Mouse (Mus musculus) forebrain, embryonic 16.5 days (tissue): ENCODE data around the gene Tiparp. TPM values are rescaled to one million over a fixed set of nuclear protein-coding genes. Genes with fewer than 3 reads are reported as not detected.

Experiments
- ATAC-seq: fragments of 200-750 bp; cut with Nextera tagmentation; 2 replicates; pipeline ENCODE4 v1.8.0; 2017; ENCODE audit warnings: mild to moderate bottlenecking, moderate library complexity
- H3K27ac ChIP-seq: fragments of 300-500 bp; sonication (generic); 2 replicates; pipeline ENCODE4 v1.5.1; 2014; ENCODE audit warnings: low read length, control low read depth
- H3K27me3 ChIP-seq: fragments of 300-500 bp; sonication (generic); replicated peaks from 2 replicates; pipeline ENCODE4 v1.6.1; 2014; ENCODE audit warnings: low read length; ENCODE audit not compliant: control insufficient read depth, insufficient read depth
- H3K36me3 ChIP-seq: fragments of 300-500 bp; sonication (generic); 2 replicates; pipeline ENCODE4 v1.6.1; 2014; ENCODE audit not compliant: control insufficient read depth, insufficient read depth
- H3K4me1 ChIP-seq: fragments of 300-500 bp; sonication (generic); replicated peaks from 2 replicates; pipeline ENCODE4 v1.6.1; 2014; ENCODE audit warnings: low read length; ENCODE audit not compliant: control insufficient read depth, insufficient read depth
- H3K4me2 ChIP-seq: fragments of 300-500 bp; sonication (generic); 2 replicates; pipeline ENCODE4 v1.6.1; 2014; ENCODE audit warnings: mild to moderate bottlenecking, low read length, control low read depth
- H3K4me3 ChIP-seq: fragments of 300-500 bp; sonication (generic); replicated peaks from 2 replicates; pipeline ENCODE4 v1.5.1; 2014; ENCODE audit warnings: mild to moderate bottlenecking, low read length, control low read depth
- H3K9ac ChIP-seq: fragments of 300-500 bp; sonication (generic); replicated peaks from 2 replicates; pipeline ENCODE4 v1.6.1; 2014; ENCODE audit warnings: low read depth, low read length, control low read depth
- H3K9me3 ChIP-seq: fragments of 300-500 bp; sonication (generic); 2 replicates; pipeline ENCODE4 v1.6.1; 2016; ENCODE audit warnings: low read length; ENCODE audit not compliant: control insufficient read depth
- WGBS: fragments of 180-500 bp; shearing (Covaris S2); extraction: QIAGEN DNeasy Blood & Tissue Kit; methylation state at CpG from one replicate; pipeline ENCODE4 v1.1.7; 2014; 5-methylcytosine and 5-hydroxymethylcytosine counted together
- polyA plus RNA-seq: library from polyadenylated mRNA; unstranded; fragments of >200 nt; fragmentation: Nextera tagmentation; extraction: Ambion mirVana; gene quantifications from 2 replicates; pipeline ENCODE4 v1.2.1, GENCODE M21; 2015

Gene Tiparp
- polyA plus RNA-seq, 1 experiment from 2014 or later: 33.9 TPM

GRCm38 (mm10) chr3:65586483-65586905 lies 58.3 kb downstream of the Tiparp start:
- H3K4me1 ChIP-seq: peaks cover 16% of the 10 kb centered on the region
- no peaks in the 10 kb centered on the region for H3K36me3 ChIP-seq
- peak; percentile 90 for ATAC-seq
- WGBS: 0% methylated on average over 16 of the region's 16 CpGs
- H3K27ac ChIP-seq: no peak overlapping the region
- peak overlapping the region; percentile 44 for H3K9ac ChIP-seq
- H3K4me3 ChIP-seq: peak overlapping the region; percentile 39
- H3K9me3 ChIP-seq: no peaks in the 10 kb centered on the region
- no peaks in the 10 kb centered on the region for H3K27me3 ChIP-seq
- H3K4me2 ChIP-seq: peak overlapping the region; percentile 57

DNA sequence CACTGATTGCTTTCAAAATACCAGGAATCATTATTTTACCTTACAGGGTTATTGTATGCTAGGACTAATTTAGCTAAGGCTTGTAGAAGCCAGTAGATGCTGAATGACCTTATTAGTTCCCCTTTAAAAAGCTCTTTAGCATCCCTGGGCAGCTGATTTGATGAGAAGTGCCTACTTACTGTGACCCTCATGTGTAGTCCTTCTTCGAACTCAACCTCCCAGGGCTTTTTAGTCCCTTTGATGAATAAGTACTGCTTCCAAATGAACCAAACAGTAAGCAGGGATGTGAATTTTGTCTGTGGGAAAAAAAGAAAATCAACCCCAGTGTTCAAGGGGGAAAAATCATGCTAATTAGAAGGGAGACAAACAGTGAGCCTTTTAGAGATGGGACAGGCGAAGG lies 58.8 kb downstream of the Tiparp start:
- no peak overlapping the region for H3K9ac ChIP-seq
- no peak overlapping the region for H3K27ac ChIP-seq

DNA sequence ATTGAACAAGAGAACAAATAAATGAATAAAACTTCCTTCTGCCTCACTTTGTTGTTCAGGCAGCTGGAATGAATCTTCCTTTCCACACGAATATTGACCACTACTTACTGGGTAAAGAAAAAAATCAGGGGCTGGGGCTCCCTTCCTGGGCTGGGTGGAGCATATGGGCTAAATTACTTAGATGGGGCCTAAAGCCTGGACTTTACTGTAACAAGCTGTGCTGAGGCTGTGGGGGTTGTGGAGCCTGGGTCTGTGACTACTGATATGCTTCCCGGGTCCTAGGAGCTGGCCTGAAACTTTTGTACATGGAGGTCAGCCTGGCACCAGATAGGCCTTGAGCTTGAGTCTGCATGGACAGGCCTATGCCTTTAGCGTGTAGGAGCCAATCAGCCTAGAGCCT lies 60.2 kb downstream of the Tiparp start:
- ATAC-seq: no peak
- Histone ChIP-seq H3K4me2 (no peak overlapping the region), H3K27ac (no peak overlapping the region), H3K27me3 (no peaks in the 10 kb centered on the region), H3K9ac (no peak overlapping the region), H3K4me3 (no peak overlapping the region), H3K9me3 (no peaks in the 10 kb centered on the region), H3K4me1 (peaks cover 16% of the 10 kb centered on the region), H3K36me3 (no peaks in the 10 kb centered on the region)
- 72% methylated on average over 3 of the region's 3 CpGs for WGBS

More for the DNA sequence above, 58.8 kb downstream of the Tiparp start:
- no peaks in the 10 kb centered on the region for H3K27me3 ChIP-seq
- peaks cover 16% of the 10 kb centered on the region for H3K4me1 ChIP-seq
- ATAC-seq: peak; percentile 18; the same call in 1 of the 2 replicates
- peak overlapping the region; percentile 57 for H3K4me2 ChIP-seq
- H3K36me3 ChIP-seq: no peaks in the 10 kb centered on the region
- 37% methylated on average over 2 of the region's 2 CpGs for WGBS
- no peaks in the 10 kb centered on the region for H3K9me3 ChIP-seq
- no peak overlapping the region for H3K4me3 ChIP-seq

- no peaks in the 10 kb centered on the region for H3K9me3 ChIP-seq
- H3K9ac ChIP-seq: no peak overlapping the region
- no peak for ATAC-seq
- peaks cover 2% of the 10 kb centered on the region; the same call in 1 of the 2 replicates for H3K4me1 ChIP-seq
- H3K4me2 ChIP-seq: no peak overlapping the region
- no peaks in the 10 kb centered on the region for H3K27me3 ChIP-seq
- no peaks in the 10 kb centered on the region for H3K36me3 ChIP-seq
- 94% methylated on average over 6 of the region's 6 CpGs for WGBS
- H3K27ac ChIP-seq: no peak overlapping the region
- no peak overlapping the region for H3K4me3 ChIP-seq
Observed at GRCm38 (mm10) chr3:65592850-65593249, 64.6 kb downstream of the Tiparp start.

DNA sequence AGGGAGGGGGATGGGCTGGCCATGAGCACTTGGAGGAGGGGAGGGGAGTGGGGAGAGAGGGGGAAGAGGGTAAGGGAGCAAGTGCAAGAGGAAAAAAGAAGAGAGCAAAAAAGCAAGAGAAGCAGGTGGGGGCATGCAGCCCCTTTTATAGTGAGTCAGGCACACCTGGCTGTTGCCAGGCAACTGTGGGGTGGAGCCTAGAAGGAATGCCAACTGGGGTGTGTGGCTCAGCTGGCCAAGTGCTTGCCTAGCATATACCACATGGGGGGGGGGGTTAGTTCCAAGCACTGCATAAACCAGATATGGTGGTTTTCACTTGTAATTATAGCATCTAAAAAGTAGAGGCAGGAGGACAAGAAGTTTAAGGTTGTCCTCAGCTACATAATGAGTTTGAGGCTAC lies 66.3 kb downstream of the Tiparp start:
- Histone ChIP-seq H3K9me3 (no peaks in the 10 kb centered on the region), H3K4me1 (peaks cover 8% of the 10 kb centered on the region; the same call in 1 of the 2 replicates), H3K4me3 (no peak overlapping the region), H3K27ac (no peak overlapping the region), H3K36me3 (no peaks in the 10 kb centered on the region), H3K27me3 (no peaks in the 10 kb centered on the region), H3K9ac (no peak overlapping the region), H3K4me2 (no peak overlapping the region)
- no peak for ATAC-seq

DNA sequence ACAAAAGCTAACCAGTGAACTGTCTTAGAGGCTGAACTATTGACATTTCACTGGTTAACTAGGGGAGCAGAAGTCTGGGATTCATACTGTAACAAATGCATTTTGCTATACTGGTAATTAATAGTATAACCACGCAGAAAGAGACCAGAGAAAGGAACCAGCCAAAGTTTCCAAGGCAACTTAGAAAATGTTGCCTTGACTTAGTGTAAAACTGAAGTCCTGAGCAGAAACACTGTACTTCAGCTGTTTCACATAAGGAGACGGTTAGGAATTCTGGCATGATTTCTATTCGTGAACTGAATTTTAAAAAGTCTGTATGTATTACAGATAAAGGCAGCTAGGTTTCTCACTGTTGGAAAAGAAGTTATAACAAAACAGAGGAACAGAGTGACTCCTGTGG lies 67.0 kb downstream of the Tiparp start:
- no peaks in the 10 kb centered on the region for H3K9me3 ChIP-seq
- H3K27me3 ChIP-seq: no peaks in the 10 kb centered on the region
- H3K27ac ChIP-seq: no peak overlapping the region
- WGBS: 59% methylated on average over 3 of the region's 3 CpGs
- H3K9ac ChIP-seq: no peak overlapping the region
- H3K4me3 ChIP-seq: no peak overlapping the region
- ATAC-seq: no peak
- no peak overlapping the region for H3K4me2 ChIP-seq
- no peaks in the 10 kb centered on the region for H3K36me3 ChIP-seq
- peaks cover 8% of the 10 kb centered on the region; the same call in 1 of the 2 replicates for H3K4me1 ChIP-seq

GRCm38 (mm10) chr3:65598071-65598830 lies 70.0 kb downstream of the Tiparp start:
- Histone ChIP-seq H3K27ac (no peak overlapping the region), H3K4me1 (peaks cover 8% of the 10 kb centered on the region; the same call in 1 of the 2 replicates), H3K36me3 (no peaks in the 10 kb centered on the region), H3K9me3 (no peaks in the 10 kb centered on the region), H3K27me3 (no peaks in the 10 kb centered on the region), H3K9ac (no peak overlapping the region), H3K4me3 (no peak overlapping the region), H3K4me2 (no peak overlapping the region)
- 30% methylated on average over 7 of the region's 7 CpGs for WGBS
- 0 out of 2 replicates have a peak, but pooled peaks have one; percentile 40 for ATAC-seq

- H3K4me1 ChIP-seq: peaks cover 8% of the 10 kb centered on the region; the same call in 1 of the 2 replicates
- H3K36me3 ChIP-seq: no peaks in the 10 kb centered on the region
- no peak for ATAC-seq
- 81% methylated on average over 6 of the region's 6 CpGs for WGBS
- no peaks in the 10 kb centered on the region for H3K27me3 ChIP-seq
- no peak overlapping the region for H3K4me2 ChIP-seq
- no peak overlapping the region for H3K9ac ChIP-seq
- no peak overlapping the region for H3K4me3 ChIP-seq
- no peaks in the 10 kb centered on the region for H3K9me3 ChIP-seq
- H3K27ac ChIP-seq: no peak overlapping the region
Observed at GRCm38 (mm10) chr3:65599151-65599550, 70.9 kb downstream of the Tiparp start.

DNA sequence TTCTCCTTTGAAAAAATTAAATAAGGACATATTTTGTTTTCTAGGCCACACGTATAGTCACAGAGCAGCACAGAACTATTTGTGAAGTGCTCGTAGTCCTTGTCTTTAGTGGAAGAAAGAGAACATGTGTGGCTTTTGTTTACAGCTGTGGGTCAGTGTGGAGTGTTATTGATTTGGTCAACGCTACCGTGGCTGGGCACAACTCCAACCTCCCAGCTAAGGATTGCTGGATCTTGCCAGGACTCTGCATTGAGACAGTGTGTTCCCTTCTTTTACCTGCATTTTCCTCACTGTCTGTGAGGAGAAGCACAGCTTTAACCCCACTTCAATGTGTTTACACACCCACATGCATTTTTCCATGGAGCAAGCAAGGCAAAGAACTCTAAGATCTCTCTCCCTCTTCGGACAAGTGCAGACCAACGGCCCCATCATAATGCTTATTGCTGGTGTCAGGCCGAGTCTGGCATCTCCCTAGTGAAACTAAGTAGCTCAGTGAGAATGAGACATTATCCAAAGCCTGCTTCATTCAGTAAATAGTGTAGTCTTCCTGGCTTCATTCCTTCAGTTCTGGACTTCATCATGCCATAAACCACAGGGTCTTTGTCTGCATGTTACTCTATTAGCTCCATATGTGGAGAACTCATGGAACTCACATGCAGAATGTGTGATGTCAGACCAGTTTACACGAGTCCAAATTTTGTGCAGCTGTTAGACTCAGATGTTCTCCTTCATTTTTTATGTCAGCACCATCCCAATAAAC lies 73.3 kb downstream of the Tiparp start:
- Histone ChIP-seq H3K4me1 (peaks cover 8% of the 10 kb centered on the region; the same call in 1 of the 2 replicates), H3K4me2 (no peak overlapping the region), H3K9ac (no peak overlapping the region), H3K27me3 (no peaks in the 10 kb centered on the region), H3K27ac (no peak overlapping the region), H3K4me3 (no peak overlapping the region), H3K36me3 (no peaks in the 10 kb centered on the region), H3K9me3 (no peaks in the 10 kb centered on the region)
- ATAC-seq: no peak
- 59% methylated on average over 8 of the region's 8 CpGs for WGBS
